Mouse (Mus musculus): ENCODE results near the gene Tmem175.
A peak's percentile ranks its signal among the peaks of the same experiment; 100 is the strongest.
"Not testable (repeated sequence)": the region's sequence is repeated elsewhere in the genome, so short reads cannot be mapped to it uniquely, and the experiment has no call there.

Gene Tmem175

GRCm38 (mm10) chr5:108629634-108630483 lies at the start of gene Tmem175, which contains the start of gene Gak:
Tmem175 (plus strand) TSS chr5:108629770.
Gak (minus strand) TSS chr5:108629755.
- DNase-seq (ENCODE audit: low read depth, low spot score), result peak; percentile 98

GRCm38 (mm10) chr5:108581361-108581891 lies 48.1 kb upstream of the Tmem175 start:
- DNase-seq (ENCODE audit: low read depth, low spot score), result no peak

- DNase-seq (ENCODE audit: low read depth, low spot score), result no peak
Observed at GRCm38 (mm10) chr5:108599923-108600322, 29.6 kb upstream of the Tmem175 start.

GRCm38 (mm10) chr5:108602537-108602936 lies 27.0 kb upstream of the Tmem175 start:
- DNase-seq (ENCODE audit: low read depth, low spot score), result no peak

- DNase-seq (ENCODE audit: low read depth, low spot score), result no peak
Observed at GRCm38 (mm10) chr5:108610426-108610825, 19.1 kb upstream of the Tmem175 start.

GRCm38 (mm10) chr5:108621870-108622269 lies 7.7 kb upstream of the Tmem175 start:
- DNase-seq (ENCODE audit: low read depth, low spot score), result no peak

- DNase-seq (ENCODE audit: low read depth, low spot score), result no peak
Observed at GRCm38 (mm10) chr5:108626050-108626660, 3.4 kb upstream of the Tmem175 start.

- DNase-seq (ENCODE audit: low read depth, low spot score), result peak; percentile 36
Observed at GRCm38 (mm10) chr5:108628891-108629633, 508 bp upstream of the Tmem175 start.

- no peak for DNase-seq (ENCODE audit: low read depth, low spot score)
Observed at GRCm38 (mm10) chr5:108633676-108634075, 4.1 kb downstream of the Tmem175 start.

GRCm38 (mm10) chr5:108634088-108634487 lies 4.5 kb downstream of the Tmem175 start:
- not testable (repeated sequence) for DNase-seq (ENCODE audit: low read depth, low spot score)

GRCm38 (mm10) chr5:108636172-108636571 lies 6.6 kb downstream of the Tmem175 start:
- no peak for DNase-seq (ENCODE audit: low read depth, low spot score)

GRCm38 (mm10) chr5:108643674-108644073 lies 14.1 kb downstream of the Tmem175 start:
- no peak for DNase-seq (ENCODE audit: low read depth, low spot score)

- DNase-seq (ENCODE audit: low read depth, low spot score), result no peak
Observed at GRCm38 (mm10) chr5:108645651-108646342, 16.2 kb downstream of the Tmem175 start.

- DNase-seq (ENCODE audit: low read depth, low spot score), result no peak
Observed at GRCm38 (mm10) chr5:108646343-108646660, 16.7 kb downstream of the Tmem175 start.

- no peak for DNase-seq (ENCODE audit: low read depth, low spot score)
Observed at GRCm38 (mm10) chr5:108647311-108647710, 17.7 kb downstream of the Tmem175 start.

- DNase-seq (ENCODE audit: low read depth, low spot score), result no peak
Observed at GRCm38 (mm10) chr5:108647820-108648465, 18.4 kb downstream of the Tmem175 start.

GRCm38 (mm10) chr5:108648937-108649576 lies 19.5 kb downstream of the Tmem175 start:
- no peak for DNase-seq (ENCODE audit: low read depth, low spot score)

- no peak for DNase-seq (ENCODE audit: low read depth, low spot score)
Observed at GRCm38 (mm10) chr5:108650341-108650740, 20.8 kb downstream of the Tmem175 start.

GRCm38 (mm10) chr5:108651136-108651720 lies 21.7 kb downstream of the Tmem175 start:
- DNase-seq (ENCODE audit: low read depth, low spot score), result no peak

GRCm38 (mm10) chr5:108651823-108652222 lies 22.3 kb downstream of the Tmem175 start:
- peak; percentile 67 for DNase-seq (ENCODE audit: low read depth, low spot score)

All from ZHBTc4 (cell line).